Mouse (Mus musculus) midbrain, postnatal 0 days (tissue): ENCODE data around the gene Grk5. TPM values are rescaled to one million over a fixed set of nuclear protein-coding genes. Genes with fewer than 3 reads are reported as not detected.
"Not testable (repeated sequence)": the region's sequence is repeated elsewhere in the genome, so short reads cannot be mapped to it uniquely, and the experiment has no call there.

Experiments used
- ATAC-seq: fragments of 200-750 bp; cut with Nextera tagmentation; 2 replicates; pipeline ENCODE4 v1.8.0; 2017; ENCODE audit warnings: moderate number of reproducible peaks, mild to moderate bottlenecking, moderate TSS enrichment, moderate library complexity; ENCODE audit not compliant: low FRiP score
- DNase-seq: peaks from one replicate; pipeline ENCODE4 v3.0.0-alpha.2; 2015; ENCODE audit warnings: low spot score
- H3K27ac ChIP-seq: fragments of 300-500 bp; sonication (generic); 2 replicates; pipeline ENCODE4 v1.5.1; 2014; ENCODE audit warnings: low read depth, mild to moderate bottlenecking, low read length, mixed read lengths
- H3K27me3 ChIP-seq: fragments of 300-500 bp; sonication (generic); 2 replicates; pipeline ENCODE4 v1.6.1; 2014; ENCODE audit warnings: low read length, control low read depth, mixed read lengths; ENCODE audit not compliant: insufficient read depth
- H3K36me3 ChIP-seq: fragments of 300-500 bp; sonication (generic); 2 replicates; pipeline ENCODE4 v1.6.1; 2014; ENCODE audit warnings: low read length, control low read depth, mixed read lengths; ENCODE audit not compliant: insufficient read depth
- H3K4me1 ChIP-seq: fragments of 300-500 bp; sonication (generic); 2 replicates; pipeline ENCODE4 v1.6.1; 2014; ENCODE audit warnings: mild to moderate bottlenecking, control low read depth, antibody characterized with exemption, low read length, mixed read lengths; ENCODE audit not compliant: insufficient read depth
- H3K4me2 ChIP-seq: fragments of 300-500 bp; sonication (generic); 2 replicates; pipeline ENCODE4 v1.6.1; 2014; ENCODE audit warnings: low read depth, mild to moderate bottlenecking, low read length, mixed read lengths; ENCODE audit not compliant: poor library complexity, severe bottlenecking
- H3K4me3 ChIP-seq: fragments of 300-500 bp; sonication (generic); 2 replicates; pipeline ENCODE4 v1.5.1; 2014; ENCODE audit warnings: low read depth, mild to moderate bottlenecking, low read length, moderate library complexity
- H3K9ac ChIP-seq: fragments of 300-500 bp; sonication (generic); replicated peaks from 2 replicates; pipeline ENCODE4 v1.6.1; 2014; ENCODE audit warnings: mild to moderate bottlenecking, low read length, moderate library complexity, mixed read lengths; ENCODE audit not compliant: poor library complexity, severe bottlenecking
- H3K9me3 ChIP-seq: fragments of 300-500 bp; sonication (generic); 2 replicates; pipeline ENCODE4 v1.6.1; 2016; ENCODE audit warnings: low read length, control low read depth
- CTCF ChIP-seq: IDR thresholded peaks from 2 replicates; pipeline ENCODE4 v1.5.1; 2016; ENCODE audit warnings: antibody characterized with exemption, mild to moderate bottlenecking
- WGBS: fragments of 180-500 bp; shearing (Covaris S2); extraction: QIAGEN DNeasy Blood & Tissue Kit; methylation state at CpG from one replicate; pipeline ENCODE4 v1.1.7; 2014; 5-methylcytosine and 5-hydroxymethylcytosine counted together
- polyA plus RNA-seq: library from polyadenylated mRNA; unstranded; fragments of >200 nt; fragmentation: Nextera tagmentation; extraction: Ambion mirVana; gene quantifications from 2 replicates; pipeline ENCODE4 v1.2.1, GENCODE M21; 2015
- total RNA-seq: library from RNA; depleted of rRNA; stranded (reverse); fragments of >200 nt; gene quantifications from 2 replicates; pipeline ENCODE4 v1.2.3, GENCODE M21; 2014; rRNA removed

The Grk5 gene
- total RNA-seq (10.6 and 11.2 TPM in 2 replicates), polyA plus RNA-seq (1.2 and 2.1 TPM in 2 replicates)

DNA sequence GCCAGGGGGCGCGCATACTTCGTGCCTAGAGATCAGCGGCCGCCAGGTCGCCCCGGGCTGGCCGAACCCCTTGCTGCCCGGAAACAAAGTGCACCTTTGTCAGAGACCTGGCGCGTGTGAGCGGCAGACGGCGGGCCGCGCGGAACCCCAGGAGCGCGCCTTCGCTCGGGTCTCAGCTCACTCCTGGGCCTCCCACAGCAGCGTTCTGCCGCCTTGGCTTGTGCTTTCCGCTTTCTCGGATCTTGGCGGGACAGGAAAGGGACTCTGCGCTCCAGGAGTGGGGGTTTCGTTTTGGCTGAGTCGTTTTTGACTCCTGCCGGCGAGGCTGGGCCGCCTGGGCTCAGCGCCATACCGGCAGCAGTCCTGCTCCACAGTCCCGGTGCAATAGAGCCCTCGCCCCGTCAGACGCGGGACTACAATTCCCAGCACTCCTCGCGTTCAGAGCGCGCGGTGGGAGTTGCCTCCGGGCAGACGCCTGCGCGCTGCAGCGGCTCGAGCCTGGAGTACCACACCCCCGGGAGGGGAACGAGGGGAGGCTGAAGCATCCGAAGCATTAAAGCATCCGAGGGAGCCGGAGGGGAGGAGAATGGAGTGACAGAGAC, at the start of gene Grk5:
TSS of gene Grk5 (plus strand) at position 36 of the 602 bp plus-strand sequence.
- ATAC-seq (peak; percentile 97), DNase-seq (peak; percentile 97)
- under 1% methylated on average over 55 of the region's 55 CpGs for WGBS
- Histone ChIP-seq H3K9me3 (no peaks in the 10 kb centered on the region), H3K4me2 (peak within 1 kb of the TSS; percentile 69), H3K36me3 (no peaks in the 10 kb centered on the region), H3K27me3 (no peaks in the 10 kb centered on the region), H3K9ac (peak within 1 kb of the TSS; percentile 69), H3K4me1 (0 out of 2 replicates have a peak, but pooled peaks cover 3% of the 10 kb centered on the region), H3K27ac (peak within 1 kb of the TSS; percentile 80), H3K4me3 (peak within 1 kb of the TSS; percentile 83)
- TF ChIP-seq CTCF = peak; percentile 86

DNA sequence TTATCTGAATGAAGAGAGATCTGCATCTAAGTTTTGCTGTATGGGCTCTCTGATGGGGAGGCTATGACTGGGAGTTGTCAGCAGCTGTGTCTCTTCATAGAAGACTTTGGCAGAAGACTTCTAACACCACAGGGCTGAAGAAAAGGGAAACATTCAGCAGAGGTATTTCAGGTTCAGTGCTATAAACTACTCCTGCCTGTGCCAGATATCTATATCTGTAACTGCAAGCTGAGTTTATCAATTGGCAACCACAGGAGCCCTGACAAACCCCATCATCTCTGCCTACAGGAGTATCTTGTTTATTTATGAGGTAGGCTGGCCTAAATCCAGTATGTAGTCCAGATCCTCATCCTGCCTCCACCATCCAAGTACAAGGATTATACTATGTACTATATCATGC, 46.2 kb upstream of the Grk5 start:
- Histone ChIP-seq H3K4me3 (no peak overlapping the region), H3K9me3 (no peaks in the 10 kb centered on the region), H3K4me1 (no peaks in the 10 kb centered on the region), H3K27ac (no peak overlapping the region), H3K27me3 (no peaks in the 10 kb centered on the region), H3K36me3 (peaks cover 25% of the 10 kb centered on the region), H3K4me2 (no peak overlapping the region), H3K9ac (no peak overlapping the region)
- DNase-seq (no peak), ATAC-seq (no peak)
- no peak for TF ChIP-seq CTCF

DNA sequence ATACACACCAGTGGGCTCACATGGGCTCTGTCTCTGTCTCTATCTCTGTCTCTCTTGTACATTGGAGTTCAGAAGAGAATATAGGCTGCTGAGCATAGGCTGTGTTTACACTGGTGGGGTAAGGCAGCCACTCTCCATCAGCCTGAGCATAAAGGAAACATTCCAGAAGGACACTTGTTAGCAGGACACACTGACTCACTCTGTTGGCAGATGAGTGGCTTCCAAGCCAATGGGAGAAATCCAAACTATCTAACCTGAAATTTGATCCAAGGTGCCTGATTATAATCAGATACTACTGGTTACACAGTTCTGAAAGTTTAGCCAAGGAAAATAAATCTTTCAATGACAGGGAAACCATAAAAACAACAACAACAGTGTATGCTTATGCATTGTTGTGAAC, 43.8 kb upstream of the Grk5 start:
- Histone ChIP-seq H3K36me3 (peaks cover 13% of the 10 kb centered on the region; the same call in 1 of the 2 replicates), H3K4me1 (no peaks in the 10 kb centered on the region), H3K27ac (no peak overlapping the region), H3K4me3 (no peak overlapping the region), H3K9ac (no peak overlapping the region), H3K4me2 (no peak overlapping the region), H3K9me3 (no peaks in the 10 kb centered on the region), H3K27me3 (no peaks in the 10 kb centered on the region)
- TF ChIP-seq CTCF = no peak
- DNase-seq (no peak), ATAC-seq (no peak)

DNA sequence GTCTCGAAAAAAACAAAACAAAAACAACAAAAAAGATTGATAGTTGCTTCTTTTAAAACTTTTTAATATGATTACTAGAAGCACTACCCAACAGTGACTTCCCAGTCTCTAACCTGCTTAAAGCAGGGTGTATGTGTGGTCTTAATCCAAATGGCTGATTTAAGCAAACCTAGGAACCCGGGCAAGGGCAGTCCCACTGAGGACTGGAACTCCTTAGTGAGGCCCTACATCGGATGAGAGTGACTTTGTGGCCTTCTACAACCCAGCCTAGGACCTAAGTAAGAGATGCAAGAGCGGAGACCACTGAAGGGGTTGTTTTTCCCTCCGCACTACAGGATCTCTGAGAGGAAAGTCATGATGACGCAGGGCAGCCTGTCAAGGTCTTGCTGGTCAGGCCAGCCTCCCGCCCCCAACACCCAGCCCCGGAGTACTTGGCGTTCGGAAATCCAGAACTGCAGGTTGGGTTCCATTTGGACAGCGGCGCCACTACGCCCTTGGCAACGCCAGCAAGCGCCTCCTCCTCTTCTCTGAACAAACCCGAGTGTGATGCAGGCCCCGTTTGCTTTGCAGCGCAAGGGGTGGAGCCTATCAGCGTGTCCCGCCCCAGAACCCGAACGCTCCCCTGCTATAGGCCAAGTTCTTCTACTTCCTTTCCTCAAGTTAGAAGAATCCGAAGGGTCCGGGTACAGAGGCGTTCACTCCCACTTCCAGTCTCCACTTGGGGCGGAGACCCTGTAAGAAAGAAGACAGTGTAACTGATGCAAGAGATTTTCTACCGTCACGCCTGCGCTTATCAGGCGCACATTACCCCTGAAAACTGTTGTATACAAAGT, 28.5 kb upstream of the Grk5 start, which contains the start of gene Sfxn4:
TSS of gene Sfxn4 (minus strand) at position 612 of the 833 bp plus-strand sequence.
- peak within 1 kb of the TSS; percentile 67 for H3K4me2 ChIP-seq
- no peaks in the 10 kb centered on the region for H3K27me3 ChIP-seq
- peak within 1 kb of the TSS; percentile 64 for H3K9ac ChIP-seq
- H3K4me1 ChIP-seq = 0 out of 2 replicates have a peak, but pooled peaks cover 6% of the 10 kb centered on the region
- H3K27ac ChIP-seq = peak within 1 kb of the TSS; percentile 73
- DNase-seq (peak; percentile 93), ATAC-seq (peak; percentile 97)
- peak within 1 kb of the TSS; percentile 57 for H3K4me3 ChIP-seq
- H3K36me3 ChIP-seq = peaks cover 3% of the 10 kb centered on the region; the same call in 1 of the 2 replicates
- peak; percentile 9; the same call in 1 of the 2 replicates for TF ChIP-seq CTCF
- H3K9me3 ChIP-seq = no peaks in the 10 kb centered on the region
- WGBS = 2% methylated on average over 30 of the region's 30 CpGs

DNA sequence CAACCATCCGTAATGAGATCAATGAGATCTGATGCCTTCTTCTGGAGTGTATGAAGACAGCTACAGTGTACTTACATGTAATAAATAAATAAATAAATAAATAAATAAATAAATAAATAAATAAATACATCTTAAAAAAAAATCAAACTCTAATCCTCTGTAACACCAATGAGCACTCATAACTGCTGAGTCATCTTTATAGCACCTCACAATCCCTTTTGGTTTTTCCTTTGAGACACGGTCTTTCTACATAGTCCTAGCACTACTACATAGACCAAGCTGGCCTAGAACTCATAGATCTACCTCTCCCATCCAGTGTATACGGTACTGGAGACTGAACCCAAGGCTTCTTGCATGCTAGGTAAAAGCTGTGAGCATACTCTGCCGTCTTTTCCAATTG, 23.4 kb upstream of the Grk5 start:
- not testable (repeated sequence) for H3K27me3 ChIP-seq, DNase-seq, H3K4me1 ChIP-seq, H3K9ac ChIP-seq, H3K4me2 ChIP-seq, H3K36me3 ChIP-seq, ATAC-seq, H3K4me3 ChIP-seq, H3K27ac ChIP-seq, H3K9me3 ChIP-seq
- 96% methylated on average over 4 of the region's 4 CpGs for WGBS

DNA sequence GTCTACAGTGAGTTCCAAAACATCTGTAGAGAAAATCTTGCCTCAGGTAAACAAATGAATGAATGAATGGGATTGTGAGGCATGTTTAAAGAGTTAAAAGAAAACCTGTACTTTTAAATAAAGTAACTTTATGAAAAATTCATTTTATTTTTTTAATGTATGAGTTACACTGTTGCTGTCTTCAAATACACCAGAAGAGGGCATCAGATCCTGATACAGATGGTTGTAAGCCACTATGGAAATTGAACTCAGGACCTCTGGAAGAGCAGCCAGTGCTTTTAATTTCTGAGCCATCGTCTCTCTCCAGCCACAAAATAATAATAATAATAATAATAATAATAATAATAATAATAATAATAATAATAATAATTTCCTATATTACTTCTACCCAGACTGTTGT, 19.1 kb upstream of the Grk5 start:
- H3K27ac ChIP-seq = no peak overlapping the region
- no peak overlapping the region for H3K4me3 ChIP-seq
- H3K27me3 ChIP-seq = no peaks in the 10 kb centered on the region
- H3K36me3 ChIP-seq = peaks cover 4% of the 10 kb centered on the region; the same call in 1 of the 2 replicates
- H3K9ac ChIP-seq = no peak overlapping the region
- no peaks in the 10 kb centered on the region for H3K4me1 ChIP-seq
- WGBS = 94% methylated on average over 1 of the region's 1 CpGs
- DNase-seq (no peak), ATAC-seq (no peak)
- H3K9me3 ChIP-seq = no peaks in the 10 kb centered on the region
- H3K4me2 ChIP-seq = no peak overlapping the region
- TF ChIP-seq CTCF = peak; percentile 54
